Mouse (Mus musculus) kidney, postnatal 0 days (tissue): ENCODE results near the gene Treml4. TPM values are rescaled to one million over a fixed set of nuclear protein-coding genes. Genes with fewer than 3 reads are reported as not detected.
"Not testable (repeated sequence)": the region's sequence is repeated elsewhere in the genome, so short reads cannot be mapped to it uniquely, and the experiment has no call there.

Source experiments
- ATAC-seq: fragments of 200-750 bp; cut with Nextera tagmentation; replicated peaks from 2 replicates; pipeline ENCODE4 v1.8.0; 2017; ENCODE audit warnings: low read depth, moderate number of reproducible peaks, moderate TSS enrichment, moderate library complexity; ENCODE audit not compliant: low FRiP score
- DNase-seq: peaks from one replicate; pipeline ENCODE4 v3.0.0-alpha.2; 2016; ENCODE audit warnings: low spot score
- H3K27ac ChIP-seq: fragments of 300-500 bp; sonication (generic); 2 replicates; pipeline ENCODE4 v1.5.1; 2014; ENCODE audit warnings: mild to moderate bottlenecking
- H3K27me3 ChIP-seq: fragments of 300-500 bp; sonication (generic); 2 replicates; pipeline ENCODE4 v1.6.1; 2014; ENCODE audit warnings: low read length, mixed read lengths; ENCODE audit not compliant: insufficient read depth
- H3K36me3 ChIP-seq: fragments of 300-500 bp; sonication (generic); 2 replicates; pipeline ENCODE4 v1.6.1; 2014; ENCODE audit warnings: low read length, mixed read lengths; ENCODE audit not compliant: insufficient read depth
- H3K4me1 ChIP-seq: fragments of 300-500 bp; sonication (generic); replicated peaks from 2 replicates; pipeline ENCODE4 v1.6.1; 2014; ENCODE audit warnings: antibody characterized with exemption, low read length, mixed read lengths; ENCODE audit not compliant: insufficient read depth
- H3K4me2 ChIP-seq: fragments of 300-500 bp; sonication (generic); 2 replicates; pipeline ENCODE4 v1.6.1; 2014; ENCODE audit warnings: mild to moderate bottlenecking, low read length, moderate library complexity, mixed read lengths
- H3K4me3 ChIP-seq: fragments of 300-500 bp; sonication (generic); replicated peaks from 2 replicates; pipeline ENCODE4 v1.5.1; 2014; ENCODE audit warnings: low read depth, low read length
- H3K9ac ChIP-seq: fragments of 300-500 bp; sonication (generic); 2 replicates; pipeline ENCODE4 v1.6.1; 2014; ENCODE audit warnings: low read depth, low read length
- H3K9me3 ChIP-seq: fragments of 300-500 bp; sonication (generic); replicated peaks from 2 replicates; pipeline ENCODE4 v1.6.1; 2016; ENCODE audit warnings: low read length, inconsistent platforms, mixed read lengths
- CTCF ChIP-seq: IDR thresholded peaks from 2 replicates; pipeline ENCODE4 v1.5.1; 2016; ENCODE audit warnings: antibody characterized with exemption, low read depth, mild to moderate bottlenecking, moderate library complexity
- WGBS: fragments of 180-500 bp; shearing (Covaris S2); extraction: QIAGEN DNeasy Blood & Tissue Kit; methylation state at CpG from one replicate; pipeline ENCODE4 v1.1.7; 2014; 5-methylcytosine and 5-hydroxymethylcytosine counted together
- polyA plus RNA-seq: library from polyadenylated mRNA; unstranded; fragments of >200 nt; fragmentation: Nextera tagmentation; extraction: Ambion mirVana; gene quantifications from 2 replicates; pipeline ENCODE4 v1.2.1, GENCODE M21; 2015

Treml4 gene
- polyA plus RNA-seq, 1 experiment from 2014 or later = 0.32 TPM

DNA sequence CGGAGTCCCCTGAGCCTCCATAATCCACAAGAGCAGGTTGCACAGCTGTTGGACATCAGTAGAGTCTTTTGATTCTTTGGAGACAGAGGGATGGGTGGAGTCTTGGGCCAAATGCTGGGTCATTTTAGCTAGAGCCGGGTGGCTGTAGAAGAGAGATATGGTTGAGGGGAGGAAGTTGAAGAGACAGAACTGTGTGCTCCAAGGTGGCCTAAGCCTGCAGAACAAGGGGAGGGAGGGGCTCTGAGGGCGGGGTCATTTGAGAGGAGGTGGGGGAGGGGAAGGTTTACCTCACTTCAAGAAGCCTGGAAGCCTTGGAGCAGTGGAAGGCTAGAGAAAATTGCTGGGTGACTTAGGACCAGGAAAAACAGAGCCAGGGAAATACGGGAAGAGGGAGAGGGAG, 35.1 kb downstream of the Treml4 start, which contains the start of gene Treml2:
Gene Treml2 (plus strand): TSS at position 296 of the 400 bp plus-strand sequence.
- WGBS = 22% methylated on average over 3 of the region's 4 CpGs
- H3K4me2 ChIP-seq = no peak within 1 kb of the TSS
- DNase-seq = no peak

DNA sequence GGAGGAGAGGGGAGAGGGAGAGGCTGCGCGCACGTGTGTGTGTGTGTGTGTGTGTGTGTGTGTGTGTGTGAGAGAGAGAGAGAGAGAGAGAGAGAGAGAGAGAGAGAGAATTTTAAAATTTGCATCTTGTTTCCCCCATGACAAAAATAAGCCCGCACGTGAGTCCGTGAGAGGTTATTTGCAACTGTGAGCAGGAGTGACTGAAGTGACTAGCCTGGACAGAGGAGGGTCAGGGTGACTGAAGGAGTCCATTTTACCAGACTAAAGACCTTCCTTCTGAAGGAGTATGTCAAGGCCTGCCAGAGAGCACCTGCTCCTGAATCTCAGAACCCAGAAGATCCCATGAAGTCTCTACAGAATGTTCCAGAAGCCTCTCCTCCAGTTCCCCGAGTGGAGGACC, 35.7 kb downstream of the Treml4 start:
- no peak overlapping the region for H3K9ac ChIP-seq
- H3K9me3 ChIP-seq = no peaks in the 10 kb centered on the region
- TF ChIP-seq CTCF = no peak
- H3K4me1 ChIP-seq = no peaks in the 10 kb centered on the region
- H3K4me3 ChIP-seq = no peak overlapping the region
- no peaks in the 10 kb centered on the region for H3K36me3 ChIP-seq
- no peak overlapping the region for H3K4me2 ChIP-seq
- no peaks in the 10 kb centered on the region for H3K27me3 ChIP-seq
- H3K27ac ChIP-seq = no peak overlapping the region
- ATAC-seq (no peak), DNase-seq (no peak)
- 45% methylated on average over 7 of the region's 7 CpGs for WGBS

More for the DNA sequence above, 35.1 kb downstream of the Treml4 start, which contains the start of gene Treml2:
- Histone ChIP-seq H3K9ac (no peak within 1 kb of the TSS), H3K4me1 (no peaks in the 10 kb centered on the region), H3K27ac (no peak within 1 kb of the TSS), H3K9me3 (no peaks in the 10 kb centered on the region), H3K36me3 (no peaks in the 10 kb centered on the region), H3K27me3 (no peaks in the 10 kb centered on the region), H3K4me3 (no peak within 1 kb of the TSS)
- no peak for ATAC-seq
- TF ChIP-seq CTCF = no peak

DNA sequence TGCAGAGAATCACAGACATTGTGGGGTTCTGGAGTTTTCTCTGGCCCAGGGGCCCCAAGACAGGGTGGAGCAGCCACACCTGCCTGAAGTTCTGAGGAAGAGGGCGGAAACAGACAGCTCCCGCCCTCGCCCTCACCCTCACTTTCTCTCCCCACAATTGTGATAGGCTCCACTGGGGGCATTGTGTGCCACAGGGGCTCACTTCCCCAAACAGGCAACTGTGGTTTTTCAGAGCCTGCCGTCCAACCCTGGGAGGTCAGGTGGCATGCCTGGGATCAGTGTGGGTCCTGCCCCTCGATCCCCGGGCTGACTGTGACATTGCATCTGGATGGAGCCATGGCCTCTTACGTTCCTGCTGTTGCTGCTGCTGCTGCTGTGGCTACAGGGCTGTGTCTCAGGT, 36.1 kb downstream of the Treml4 start:
- no peak for ATAC-seq

DNA sequence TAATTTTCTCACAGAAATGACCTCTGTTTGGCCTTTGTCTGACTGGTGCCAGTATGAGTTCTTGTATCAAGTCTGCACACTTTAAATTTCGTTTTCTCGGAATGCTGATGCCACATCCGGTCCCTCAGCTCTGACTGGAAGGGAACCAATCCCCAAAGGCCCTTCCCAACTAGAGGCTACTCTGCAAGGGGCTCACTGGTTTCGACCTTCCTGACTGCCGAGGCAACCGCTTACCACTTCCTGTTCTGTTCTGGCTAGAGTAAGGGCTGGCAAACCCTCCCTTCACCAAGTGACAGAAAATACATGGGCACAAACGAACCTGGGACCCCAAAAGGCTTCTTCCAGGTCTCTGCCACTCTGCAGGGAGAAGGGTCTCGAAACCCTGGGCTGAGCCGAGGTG, 36.8 kb downstream of the Treml4 start:
- H3K4me1 ChIP-seq = no peaks in the 10 kb centered on the region
- DNase-seq (no peak), ATAC-seq (no peak)
- no peak for TF ChIP-seq CTCF
- H3K36me3 ChIP-seq = no peaks in the 10 kb centered on the region
- no peaks in the 10 kb centered on the region for H3K9me3 ChIP-seq
- H3K9ac ChIP-seq = no peak overlapping the region
- no peaks in the 10 kb centered on the region for H3K27me3 ChIP-seq
- no peak overlapping the region for H3K4me3 ChIP-seq
- H3K4me2 ChIP-seq = no peak overlapping the region
- WGBS = 74% methylated on average over 9 of the region's 9 CpGs
- H3K27ac ChIP-seq = no peak overlapping the region

More for the DNA sequence above, 36.1 kb downstream of the Treml4 start:
- no peak overlapping the region for H3K9ac ChIP-seq
- H3K9me3 ChIP-seq = no peaks in the 10 kb centered on the region
- H3K27ac ChIP-seq = no peak overlapping the region
- TF ChIP-seq CTCF = no peak
- no peaks in the 10 kb centered on the region for H3K36me3 ChIP-seq
- H3K4me1 ChIP-seq = no peaks in the 10 kb centered on the region
- DNase-seq = no peak
- no peak overlapping the region for H3K4me2 ChIP-seq
- no peaks in the 10 kb centered on the region for H3K27me3 ChIP-seq
- no peak overlapping the region for H3K4me3 ChIP-seq
- WGBS = 62% methylated on average over 7 of the region's 7 CpGs

DNA sequence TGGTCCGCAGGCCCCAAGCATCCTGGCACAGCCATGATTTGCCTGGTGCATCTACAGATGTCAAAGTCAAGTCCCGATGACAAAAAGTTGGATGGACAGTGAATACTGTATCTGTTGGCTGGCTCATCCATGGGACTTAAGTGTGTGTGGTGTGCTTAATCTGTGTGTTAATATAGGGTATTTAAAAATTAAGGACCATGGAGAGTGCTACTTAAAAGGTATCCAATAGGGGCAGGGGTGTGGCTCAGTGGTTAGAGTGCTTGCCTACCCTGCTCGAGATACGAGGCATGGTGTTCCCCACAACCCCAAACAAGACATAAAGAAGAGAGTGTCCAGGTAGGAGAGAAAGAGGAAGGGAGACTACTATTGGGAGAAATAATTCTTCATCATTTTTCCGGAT, 37.7 kb downstream of the Treml4 start:
- no peak overlapping the region for H3K9ac ChIP-seq
- no peak overlapping the region for H3K4me3 ChIP-seq
- no peak for TF ChIP-seq CTCF
- no peaks in the 10 kb centered on the region for H3K36me3 ChIP-seq
- H3K4me1 ChIP-seq = no peaks in the 10 kb centered on the region
- H3K4me2 ChIP-seq = no peak overlapping the region
- ATAC-seq (no peak), DNase-seq (no peak)
- no peaks in the 10 kb centered on the region for H3K27me3 ChIP-seq
- WGBS = 90% methylated on average over 5 of the region's 5 CpGs
- no peaks in the 10 kb centered on the region for H3K9me3 ChIP-seq
- H3K27ac ChIP-seq = no peak overlapping the region

DNA sequence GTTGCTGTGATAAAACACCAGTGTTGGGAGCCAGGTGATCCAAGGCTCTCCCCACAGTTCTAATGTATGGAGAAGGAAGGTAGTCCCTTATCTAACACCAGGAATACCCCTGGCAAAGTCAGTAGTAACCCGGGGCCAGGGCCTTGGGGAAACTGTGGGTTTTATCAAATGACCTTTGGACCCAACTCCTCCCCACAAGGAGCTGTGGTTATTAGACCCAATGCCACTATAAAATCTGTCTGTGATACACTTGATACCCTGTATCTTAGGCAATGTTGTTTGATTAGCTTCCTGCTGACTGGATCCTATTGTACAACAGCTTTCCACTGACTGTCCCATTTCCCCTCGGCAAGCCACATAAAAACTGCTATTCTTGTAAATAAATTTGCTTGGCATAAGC, 48.0 kb downstream of the Treml4 start:
- H3K9me3 ChIP-seq = no peaks in the 10 kb centered on the region
- ATAC-seq (no peak), DNase-seq (no peak)
- H3K4me2 ChIP-seq = no peak overlapping the region
- H3K4me3 ChIP-seq = no peak overlapping the region
- H3K27me3 ChIP-seq = no peaks in the 10 kb centered on the region
- no peaks in the 10 kb centered on the region for H3K4me1 ChIP-seq
- no peaks in the 10 kb centered on the region for H3K36me3 ChIP-seq
- no peak for TF ChIP-seq CTCF
- no peak overlapping the region for H3K9ac ChIP-seq
- no peak overlapping the region for H3K27ac ChIP-seq
- WGBS = 63% methylated on average over 2 of the region's 2 CpGs

DNA sequence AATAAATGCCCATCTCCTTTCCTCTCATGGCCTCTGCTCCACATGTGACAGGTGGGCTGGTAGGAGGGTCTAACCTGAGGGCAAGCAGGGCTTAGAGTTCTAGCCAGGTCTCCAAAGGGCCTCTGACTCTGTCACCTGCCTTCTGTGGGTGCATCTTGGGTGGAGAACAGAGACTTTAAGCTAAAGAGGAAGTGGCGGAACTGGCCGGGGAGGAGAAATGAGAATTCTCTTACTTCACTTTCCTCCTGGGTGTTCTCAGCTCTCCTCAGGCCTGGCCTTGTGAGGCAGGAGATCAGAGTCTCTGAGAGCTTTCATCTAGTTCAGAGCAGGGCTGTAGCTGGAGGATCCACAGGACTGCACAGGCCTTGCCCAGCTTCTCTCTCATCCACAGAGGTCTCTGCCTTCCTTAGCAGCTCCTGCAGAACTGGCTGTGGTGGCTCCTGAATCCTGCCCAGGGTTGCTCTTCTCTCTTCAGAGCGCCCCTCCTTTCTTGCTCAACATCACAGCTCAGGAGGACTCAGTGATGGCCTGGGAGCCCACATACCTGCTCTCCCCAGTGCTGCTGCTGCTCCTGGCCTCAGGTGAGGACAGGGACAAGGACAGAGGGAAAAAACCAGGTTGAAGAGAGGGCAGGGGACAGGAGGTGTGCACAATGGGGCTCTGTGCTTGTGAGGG, 51.9 kb downstream of the Treml4 start, which contains the start of gene B430306N03Rik:
Gene B430306N03Rik (plus strand): TSS at position 237 of the 675 bp plus-strand sequence.
- not testable (repeated sequence) for H3K36me3 ChIP-seq, H3K9ac ChIP-seq, H3K27ac ChIP-seq, H3K4me3 ChIP-seq, DNase-seq, H3K9me3 ChIP-seq, H3K4me2 ChIP-seq, H3K27me3 ChIP-seq, ATAC-seq, H3K4me1 ChIP-seq
- 84% methylated on average over 3 of the region's 3 CpGs for WGBS
